Mouse (Mus musculus) embryonic facial prominence, embryonic 11.5 days (tissue): ENCODE results near the gene Stradb. TPM values are rescaled to one million over a fixed set of nuclear protein-coding genes. Genes with fewer than 3 reads are reported as not detected.

Source experiments
- ATAC-seq: fragments of 200-750 bp; cut with Nextera tagmentation; replicated peaks from 2 replicates; pipeline ENCODE4 v1.8.0; 2017; ENCODE audit warnings: low read depth; ENCODE audit not compliant: insufficient number of reproducible peaks, low FRiP score, low TSS enrichment
- DNase-seq: peaks from one replicate; pipeline ENCODE4 v3.0.0-alpha.2; 2015; ENCODE audit warnings: low spot score
- H3K27ac ChIP-seq: fragments of 300-500 bp; sonication (generic); replicated peaks from 2 replicates; pipeline ENCODE4 v1.5.1; 2014; ENCODE audit warnings: mild to moderate bottlenecking, low read depth, low read length, control low read depth
- H3K27me3 ChIP-seq: fragments of 300-500 bp; sonication (generic); 2 replicates; pipeline ENCODE4 v1.6.1; 2014; ENCODE audit warnings: mild to moderate bottlenecking, low read length, moderate library complexity, mixed read lengths; ENCODE audit not compliant: control insufficient read depth, insufficient read depth
- H3K36me3 ChIP-seq: fragments of 300-500 bp; sonication (generic); replicated peaks from 2 replicates; pipeline ENCODE4 v1.6.1; 2014; ENCODE audit warnings: low read depth, mild to moderate bottlenecking, low read length, moderate library complexity, mixed read lengths; ENCODE audit not compliant: control insufficient read depth, insufficient read depth
- H3K4me1 ChIP-seq: fragments of 300-500 bp; sonication (generic); 2 replicates; pipeline ENCODE4 v1.6.1; 2014; ENCODE audit warnings: low read length, mixed read lengths; ENCODE audit not compliant: control insufficient read depth, insufficient read depth
- H3K4me2 ChIP-seq: fragments of 300-500 bp; sonication (generic); 2 replicates; pipeline ENCODE4 v1.6.1; 2014; ENCODE audit warnings: low read depth, mild to moderate bottlenecking, control low read depth, low read length, moderate library complexity
- H3K4me3 ChIP-seq: fragments of 300-500 bp; sonication (generic); 2 replicates; pipeline ENCODE4 v1.5.1; 2014; ENCODE audit warnings: low read depth, low read length, control low read depth
- H3K9ac ChIP-seq: fragments of 300-500 bp; sonication (generic); replicated peaks from 2 replicates; pipeline ENCODE4 v1.6.1; 2014; ENCODE audit warnings: mild to moderate bottlenecking, control low read depth, low read length
- H3K9me3 ChIP-seq: fragments of 300-500 bp; sonication (generic); replicated peaks from 2 replicates; pipeline ENCODE4 v1.6.1; 2016; ENCODE audit warnings: mild to moderate bottlenecking, low read length, inconsistent platforms, mixed read lengths; ENCODE audit not compliant: control insufficient read depth
- WGBS: fragments of 180-500 bp; shearing (Covaris S2); extraction: QIAGEN DNeasy Blood & Tissue Kit; methylation state at CpG from one replicate; pipeline ENCODE4 v1.1.7; 2014; 5-methylcytosine and 5-hydroxymethylcytosine counted together
- polyA plus RNA-seq: library from polyadenylated mRNA; unstranded; fragments of >200 nt; fragmentation: Nextera tagmentation; extraction: Ambion mirVana; gene quantifications from 2 replicates; pipeline ENCODE4 v1.2.1, GENCODE M21; 2014

Stradb gene
- polyA plus RNA-seq, 1 experiment from 2014 or later: 34.3 TPM

GRCm38 (mm10) chr1:58967534-58967933 lies 5.8 kb upstream of the Stradb start:
- Histone ChIP-seq H3K27ac (no peak overlapping the region), H3K9ac (no peak overlapping the region), H3K4me2 (no peak overlapping the region), H3K27me3 (no peaks in the 10 kb centered on the region), H3K9me3 (no peaks in the 10 kb centered on the region), H3K36me3 (no peaks in the 10 kb centered on the region), H3K4me1 (no peaks in the 10 kb centered on the region), H3K4me3 (no peak overlapping the region)
- no peak for DNase-seq
- WGBS: 39% methylated on average over 4 of the region's 4 CpGs
- ATAC-seq: no peak

- H3K4me2 ChIP-seq: no peak overlapping the region
- no peak for ATAC-seq
- H3K27ac ChIP-seq: no peak overlapping the region
- H3K4me3 ChIP-seq: no peak overlapping the region
- H3K9me3 ChIP-seq: no peaks in the 10 kb centered on the region
- no peaks in the 10 kb centered on the region for H3K27me3 ChIP-seq
- no peaks in the 10 kb centered on the region for H3K36me3 ChIP-seq
- no peak for DNase-seq
- no peaks in the 10 kb centered on the region for H3K4me1 ChIP-seq
- WGBS: 50% methylated on average over 5 of the region's 5 CpGs
- no peak overlapping the region for H3K9ac ChIP-seq
These were observed 3.3 kb upstream of the Stradb start for GRCm38 (mm10) chr1:58970054-58970453.

GRCm38 (mm10) chr1:58971097-58971496 lies 2.2 kb upstream of the Stradb start:
- Histone ChIP-seq H3K36me3 (no peaks in the 10 kb centered on the region), H3K4me2 (no peak overlapping the region; the same call in 1 of the 2 replicates), H3K4me3 (no peak overlapping the region), H3K27ac (no peak overlapping the region), H3K9me3 (no peaks in the 10 kb centered on the region), H3K9ac (no peak overlapping the region), H3K4me1 (no peaks in the 10 kb centered on the region), H3K27me3 (no peaks in the 10 kb centered on the region)
- 83% methylated on average over 6 of the region's 6 CpGs for WGBS
- no peak for DNase-seq
- ATAC-seq: no peak

- H3K9me3 ChIP-seq: no peaks in the 10 kb centered on the region
- H3K4me2 ChIP-seq: peak overlapping the region; percentile 52
- no peak overlapping the region for H3K27ac ChIP-seq
- H3K36me3 ChIP-seq: no peaks in the 10 kb centered on the region
- ATAC-seq: peak; percentile 21; the same call in 1 of the 2 replicates
- DNase-seq: no peak
- no peaks in the 10 kb centered on the region for H3K27me3 ChIP-seq
- peak overlapping the region; percentile 88 for H3K9ac ChIP-seq
- peak overlapping the region; percentile 92 for H3K4me3 ChIP-seq
- H3K4me1 ChIP-seq: no peaks in the 10 kb centered on the region
- under 1% methylated on average over 28 of the region's 28 CpGs for WGBS
These were observed 414 bp upstream of the Stradb start for GRCm38 (mm10) chr1:58972851-58973365.

- Histone ChIP-seq H3K36me3 (no peaks in the 10 kb centered on the region), H3K27ac (no peak overlapping the region), H3K27me3 (no peaks in the 10 kb centered on the region), H3K4me2 (no peak overlapping the region), H3K4me1 (no peaks in the 10 kb centered on the region), H3K9ac (no peak overlapping the region), H3K4me3 (no peak overlapping the region), H3K9me3 (no peaks in the 10 kb centered on the region)
- ATAC-seq: no peak
- WGBS: 86% methylated on average over 3 of the region's 3 CpGs
- DNase-seq: no peak
These were observed 9.0 kb downstream of the Stradb start for GRCm38 (mm10) chr1:58982276-58982675.

- H3K4me2 ChIP-seq: no peak overlapping the region
- H3K4me1 ChIP-seq: no peaks in the 10 kb centered on the region
- WGBS: 78% methylated on average over 5 of the region's 5 CpGs
- no peak for ATAC-seq
- H3K9me3 ChIP-seq: no peaks in the 10 kb centered on the region
- no peak for DNase-seq
- H3K4me3 ChIP-seq: no peak overlapping the region
- no peaks in the 10 kb centered on the region for H3K27me3 ChIP-seq
- H3K9ac ChIP-seq: no peak overlapping the region
- H3K36me3 ChIP-seq: no peaks in the 10 kb centered on the region
- H3K27ac ChIP-seq: no peak overlapping the region
These were observed 11.3 kb downstream of the Stradb start for GRCm38 (mm10) chr1:58984586-58984985.

GRCm38 (mm10) chr1:58993144-58993543 lies 19.8 kb downstream of the Stradb start:
- DNase-seq (no peak), ATAC-seq (no peak)
- Histone ChIP-seq H3K4me3 (no peak overlapping the region), H3K4me1 (no peaks in the 10 kb centered on the region), H3K27ac (no peak overlapping the region), H3K27me3 (no peaks in the 10 kb centered on the region), H3K36me3 (no peaks in the 10 kb centered on the region), H3K4me2 (no peak overlapping the region), H3K9me3 (no peaks in the 10 kb centered on the region), H3K9ac (no peak overlapping the region)
- 87% methylated on average over 7 of the region's 7 CpGs for WGBS

GRCm38 (mm10) chr1:58993723-58994122 lies 20.4 kb downstream of the Stradb start:
- Histone ChIP-seq H3K4me2 (no peak overlapping the region), H3K27me3 (no peaks in the 10 kb centered on the region), H3K36me3 (no peaks in the 10 kb centered on the region), H3K27ac (no peak overlapping the region), H3K4me3 (no peak overlapping the region), H3K4me1 (no peaks in the 10 kb centered on the region), H3K9ac (no peak overlapping the region), H3K9me3 (no peaks in the 10 kb centered on the region)
- peak; percentile 20 for DNase-seq
- ATAC-seq: no peak
- 36% methylated on average over 1 of the region's 1 CpGs for WGBS
